Mouse (Mus musculus) ovary, postnatal 36 days (tissue): Measurements from ENCODE around the gene Fndc4.

Experiments
- DNase-seq: peaks from one replicate; pipeline ENCODE4 v3.0.0; 2022; ENCODE audit warnings: low spot score, mixed read lengths

Fndc4 gene

DNA sequence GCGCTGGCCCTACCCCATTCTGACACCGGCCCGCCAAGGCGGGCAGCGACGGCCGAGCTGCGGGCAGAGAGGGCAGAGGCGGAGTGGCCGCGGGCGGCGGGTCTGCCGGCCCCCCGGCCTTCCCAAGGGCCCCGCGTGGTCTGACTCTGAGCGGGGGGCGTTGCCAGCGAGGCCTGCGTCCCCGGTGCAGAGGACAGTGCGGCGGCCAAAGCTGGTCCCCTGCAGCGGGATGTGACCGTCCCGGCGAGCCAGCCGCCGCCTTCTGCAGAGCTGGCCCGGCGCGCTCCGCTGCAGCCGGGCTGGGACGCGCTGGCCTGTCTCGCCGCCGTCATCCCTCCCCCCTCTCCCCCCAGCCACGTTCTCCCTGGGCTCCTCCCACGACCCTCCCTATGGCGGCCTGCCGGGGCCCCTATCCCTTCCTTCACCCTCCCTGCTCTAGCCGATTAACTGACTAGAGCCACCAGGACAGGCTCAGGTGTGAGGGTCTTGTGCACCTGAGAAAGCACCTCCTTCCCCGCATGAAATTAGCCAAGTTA lies at the start of gene Fndc4:
Gene Fndc4, minus strand, starts transcription at position 475 of the 536 bp plus-strand sequence.
- peak; percentile 49 for DNase-seq

DNA sequence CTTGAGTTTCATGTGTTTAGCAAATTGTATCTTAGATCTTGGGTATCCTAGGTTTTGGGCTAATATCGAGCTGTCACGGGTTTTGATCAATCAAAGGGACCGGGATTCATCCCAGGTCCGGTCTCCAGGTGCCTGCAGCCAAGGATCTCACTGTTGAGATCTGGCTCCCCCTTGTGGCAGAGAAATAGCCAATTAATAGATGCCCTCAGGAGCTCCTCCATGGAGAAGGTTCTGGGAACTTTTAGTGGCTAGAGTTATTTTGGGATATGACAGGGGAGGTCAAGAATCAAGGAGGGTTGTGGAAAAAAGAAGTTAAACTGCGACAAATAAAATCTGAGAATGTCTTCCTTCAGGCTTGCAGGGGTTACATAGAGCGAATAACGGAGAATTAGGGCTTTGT lies 32.4 kb upstream of the Fndc4 start:
- peak; percentile 21 for DNase-seq

DNA sequence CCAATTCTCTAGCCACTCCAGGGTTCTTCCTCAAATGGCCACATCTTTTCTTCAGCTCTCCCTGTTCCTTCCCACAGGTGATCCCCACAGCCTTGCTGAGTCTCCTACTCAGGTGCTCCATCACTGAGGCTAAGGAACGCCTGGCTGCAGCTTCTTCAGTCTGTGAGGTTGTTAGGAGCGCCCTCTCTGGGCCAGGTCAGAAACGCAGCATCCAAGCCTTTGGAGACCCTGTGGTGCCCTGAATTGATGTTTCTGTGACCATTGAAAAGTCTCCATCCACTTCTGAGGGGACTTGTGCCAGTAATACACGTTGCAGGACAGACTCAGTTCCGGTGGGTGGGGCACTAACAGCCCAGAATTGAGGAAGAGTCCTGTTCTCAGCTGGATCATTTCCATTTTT lies 31.0 kb upstream of the Fndc4 start:
- peak; percentile 6 for DNase-seq

DNA sequence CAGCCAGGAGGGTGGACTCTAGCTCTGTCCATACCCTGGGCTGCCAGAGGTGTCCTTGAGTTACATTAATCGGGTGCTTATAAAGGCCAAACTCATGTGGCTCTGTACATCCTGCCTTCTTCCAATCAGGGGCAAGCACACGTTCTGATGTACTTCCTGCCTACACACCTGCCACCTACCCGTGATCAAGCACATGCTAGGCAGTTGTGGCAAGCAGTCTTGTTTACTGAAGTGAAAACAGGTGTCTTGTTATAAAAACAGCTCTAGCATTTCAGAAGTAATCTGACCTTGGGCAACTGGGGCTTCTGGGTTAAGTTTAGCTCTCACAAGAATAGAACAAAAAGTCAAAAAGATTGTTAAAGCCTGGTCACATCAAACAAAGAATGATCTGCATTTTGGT lies 28.2 kb upstream of the Fndc4 start:
- DNase-seq = no peak

DNA sequence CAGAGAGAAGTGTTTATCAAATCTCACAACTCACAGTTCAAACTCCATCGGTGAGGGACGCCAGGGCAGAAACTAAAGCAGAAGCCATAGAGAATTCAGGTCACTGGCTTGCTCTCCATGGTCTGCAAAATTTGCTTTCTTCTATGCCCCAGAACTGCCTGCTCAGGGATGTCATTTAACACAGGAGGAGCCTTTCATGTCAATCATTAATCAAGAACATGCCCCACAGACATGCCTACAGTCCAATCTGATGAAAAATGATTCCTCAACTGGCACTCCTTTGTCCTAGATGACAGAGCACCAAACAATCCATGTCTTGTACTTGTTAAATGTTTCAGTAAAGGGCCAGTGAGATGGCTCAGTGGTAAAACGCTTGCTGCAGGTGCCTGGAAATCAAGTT lies 26.9 kb upstream of the Fndc4 start:
- no peak for DNase-seq

DNA sequence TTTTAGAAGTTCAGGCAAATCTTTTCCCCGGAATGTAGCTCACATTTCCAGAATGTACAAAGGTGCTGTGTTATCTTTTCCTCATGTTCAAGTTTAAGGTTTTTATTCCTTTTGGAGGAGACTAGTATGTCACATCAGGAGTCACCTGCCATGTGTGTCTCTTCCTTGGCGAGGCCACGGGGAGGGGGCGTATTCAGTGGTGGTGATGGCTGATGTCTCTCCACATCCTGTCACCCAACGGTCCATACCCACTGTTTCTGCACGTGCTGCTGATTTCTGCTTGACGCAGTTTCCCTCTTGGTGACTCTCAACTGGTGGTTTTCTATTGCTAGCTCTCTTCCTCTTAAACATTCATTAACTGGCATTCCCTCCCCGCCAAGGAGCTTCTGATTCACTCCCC lies 16.9 kb upstream of the Fndc4 start:
- DNase-seq = no peak

DNA sequence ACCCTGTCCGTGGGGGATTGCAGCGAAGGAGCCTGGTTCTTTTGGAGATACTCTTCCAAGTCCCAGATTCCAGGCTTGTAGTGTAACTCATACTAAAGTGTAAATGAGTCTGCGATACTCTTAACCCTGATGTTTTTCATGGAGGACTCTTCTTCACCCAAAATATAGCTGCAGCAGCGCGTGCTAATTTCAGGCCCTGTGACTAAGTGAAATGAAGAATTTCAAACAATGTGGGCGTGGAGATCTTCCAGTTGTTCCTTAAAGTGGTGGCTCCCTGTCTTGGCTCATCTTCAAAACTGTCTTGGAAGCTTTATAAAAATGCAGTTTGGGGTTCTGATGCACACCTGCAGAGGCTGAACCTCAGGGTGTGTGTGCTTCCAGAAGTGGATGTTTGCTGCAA lies 7.2 kb upstream of the Fndc4 start:
- no peak for DNase-seq

DNA sequence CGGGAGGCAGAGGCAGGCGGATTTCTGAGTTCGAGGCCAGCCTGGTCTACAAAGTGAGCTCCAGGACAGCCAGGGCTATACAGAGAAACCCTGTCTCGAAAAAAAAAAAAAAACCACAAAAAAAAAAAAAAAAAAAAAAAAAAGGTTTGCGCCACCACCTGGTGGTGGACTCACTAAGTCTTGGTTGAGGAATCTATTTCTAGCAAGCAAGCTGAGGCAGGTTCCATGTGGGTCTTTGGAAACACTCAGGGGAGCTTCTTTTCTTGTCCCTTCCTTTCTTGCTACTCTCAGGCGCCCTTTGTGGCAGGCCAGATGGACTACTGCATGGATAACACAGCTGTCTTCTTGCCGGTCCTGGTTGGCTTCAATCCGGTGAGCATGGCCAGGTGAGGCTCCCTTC lies 6.0 kb upstream of the Fndc4 start:
- DNase-seq = no peak

DNA sequence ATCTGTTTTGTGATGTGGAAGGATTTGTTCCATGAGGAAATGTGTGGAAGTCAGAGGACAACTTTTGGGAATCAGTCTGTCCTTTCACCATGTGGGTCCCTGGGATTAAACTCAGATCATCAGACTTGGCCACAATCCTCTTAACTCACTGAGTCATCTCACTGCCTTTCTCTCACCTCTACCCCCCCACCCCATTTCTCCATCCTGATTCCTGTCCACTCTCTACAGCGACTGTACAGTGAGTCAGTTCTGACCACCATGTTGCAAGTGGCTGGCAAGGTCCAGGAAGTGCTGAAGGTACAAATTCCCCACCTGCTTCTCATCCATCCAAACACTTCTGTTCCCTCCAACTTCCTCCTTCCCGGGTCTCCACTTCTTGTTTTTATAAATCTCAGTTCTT lies 2.6 kb upstream of the Fndc4 start:
- no peak for DNase-seq

DNA sequence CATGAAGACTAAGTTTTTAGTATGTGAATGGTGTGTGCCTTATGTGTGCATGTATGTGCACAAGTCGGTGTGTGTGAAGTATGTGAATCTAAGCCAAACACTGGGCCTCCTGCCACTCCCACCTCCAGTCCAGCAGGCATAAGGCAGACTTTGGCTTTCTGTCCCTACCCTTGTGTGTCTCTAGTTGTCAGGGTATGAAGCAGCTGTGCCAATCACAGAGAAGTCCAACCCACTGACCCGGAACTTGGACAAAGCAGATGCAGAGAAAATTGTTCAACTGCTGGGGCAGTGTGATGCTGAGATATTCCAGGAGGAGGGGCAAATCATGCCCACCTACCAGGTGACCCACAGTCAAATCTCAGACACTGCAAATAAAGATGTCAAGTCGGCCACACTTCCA lies 2.1 kb upstream of the Fndc4 start:
- no peak for DNase-seq

DNA sequence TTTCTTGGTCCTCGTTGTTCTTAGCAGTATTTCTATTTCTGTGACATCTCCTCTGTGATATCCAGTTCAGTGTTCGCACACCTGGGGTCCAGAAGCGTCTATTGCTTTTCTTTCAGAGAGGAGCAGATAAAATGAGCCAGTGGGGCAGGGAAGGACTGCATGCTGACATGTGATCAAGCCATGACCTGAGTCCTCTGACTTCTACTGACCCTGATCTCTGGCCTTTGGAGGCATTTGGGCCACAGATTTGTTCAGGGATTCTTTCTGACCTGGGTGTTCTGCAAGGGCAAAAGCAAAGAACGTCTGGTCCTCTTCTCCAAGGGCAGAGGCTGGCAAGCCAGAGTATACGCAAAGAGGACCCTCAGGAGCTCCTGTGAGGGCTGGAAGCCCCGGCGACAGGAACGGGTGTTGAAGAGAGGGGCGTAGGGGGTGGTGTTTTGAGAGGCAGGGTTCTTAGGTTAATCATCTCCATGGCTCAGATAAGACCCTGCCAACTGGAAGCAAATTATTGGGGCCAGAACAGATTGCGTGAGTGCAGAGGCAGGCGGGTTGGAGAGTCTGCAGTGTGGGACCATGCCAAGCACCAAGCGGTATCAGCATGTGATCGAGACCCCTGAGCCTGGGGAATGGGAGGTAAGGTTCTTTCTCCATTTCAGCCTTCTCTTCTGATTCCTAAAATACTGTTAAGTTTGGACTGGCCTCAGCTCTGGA lies 1.3 kb upstream of the Fndc4 start, which contains the start of gene Gckr:
Gene Gckr, plus strand, starts transcription at position 397 of the 711 bp plus-strand sequence.
- no peak for DNase-seq

DNA sequence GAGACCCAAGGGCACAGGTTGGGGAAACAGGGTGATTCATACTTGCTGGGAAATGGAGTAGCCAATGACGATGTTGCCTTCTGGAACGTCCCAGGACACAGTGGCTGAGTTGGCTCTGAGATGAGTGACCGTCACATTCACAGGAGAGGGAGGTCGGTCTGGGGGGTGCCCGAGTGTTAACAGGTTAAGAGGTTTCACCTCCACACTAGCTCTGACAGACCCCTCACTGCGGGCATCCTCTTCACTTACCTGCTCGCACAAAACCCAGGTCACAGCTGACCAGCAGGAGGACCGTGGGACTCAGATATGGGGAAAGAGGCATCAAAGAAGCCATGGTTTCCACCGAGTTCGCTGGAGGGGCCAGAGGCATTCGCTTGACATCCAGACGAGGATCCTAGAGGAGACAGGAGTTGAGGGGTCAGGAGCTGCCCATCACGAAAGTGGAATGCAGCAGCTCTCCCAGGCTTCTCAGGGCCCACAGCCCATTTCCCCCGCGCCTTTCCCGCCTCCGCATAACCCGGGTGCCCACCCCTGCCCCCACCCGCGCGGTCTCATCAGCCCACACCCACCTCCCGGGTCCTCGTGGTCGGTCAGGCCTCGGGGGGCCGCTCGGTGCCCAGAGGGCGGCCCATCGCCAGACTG lies 795 bp downstream of the Fndc4 start:
- DNase-seq = no peak

DNA sequence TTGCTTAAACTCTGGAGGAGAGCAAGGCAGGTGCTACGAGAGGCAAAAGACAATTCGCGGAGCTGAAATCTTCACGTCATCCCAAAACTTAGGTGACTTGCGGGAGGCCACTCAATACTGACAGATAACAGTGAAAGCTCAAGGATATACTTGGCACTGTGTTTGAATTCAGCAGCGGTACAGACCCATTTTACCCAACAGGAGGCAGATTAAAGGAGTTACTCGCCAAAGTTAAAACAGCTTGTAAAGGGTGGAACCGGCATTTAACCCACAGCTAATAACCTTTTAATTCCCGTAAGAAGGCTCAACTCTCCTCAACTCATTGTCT lies 4.6 kb downstream of the Fndc4 start:
- DNase-seq = no peak

DNA sequence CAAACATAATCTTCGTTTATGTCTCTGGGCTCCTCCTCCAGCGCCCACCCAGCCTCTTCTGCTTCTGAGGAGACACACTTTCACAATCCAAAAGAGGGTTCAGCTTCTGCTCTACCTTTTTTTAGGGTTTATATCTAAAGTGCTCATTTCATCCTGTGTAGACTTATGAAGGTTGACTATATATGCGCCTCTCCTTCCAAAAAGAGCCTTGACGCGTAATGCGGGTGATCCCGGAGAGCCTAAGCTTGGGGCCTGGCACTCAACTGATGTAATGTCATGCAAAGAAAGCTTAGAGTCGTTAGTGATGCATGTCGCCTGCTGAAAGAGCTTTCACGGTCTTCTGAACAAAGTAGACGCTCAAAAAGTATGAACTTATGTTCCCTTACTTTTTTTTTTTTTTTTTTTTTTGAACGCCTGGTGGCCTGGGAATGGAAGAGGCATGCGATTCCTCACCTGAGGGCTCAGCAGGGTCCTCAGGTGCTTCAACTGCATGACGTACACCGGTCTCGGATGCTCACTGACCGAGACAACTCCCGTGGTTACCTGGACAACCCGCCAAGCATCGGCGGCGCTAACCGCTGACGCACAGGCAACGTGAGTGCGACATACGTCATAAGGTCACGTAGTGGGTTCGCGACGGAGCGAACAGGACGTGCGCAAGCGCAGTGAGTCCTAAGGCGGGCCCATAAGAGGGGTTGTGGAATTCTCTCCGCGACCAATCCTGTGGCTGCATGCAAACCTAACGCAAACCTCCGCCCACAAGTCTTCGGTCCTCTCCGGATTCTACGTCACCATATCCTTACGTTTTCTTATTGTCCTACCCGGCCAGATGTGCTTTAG lies 5.1 kb downstream of the Fndc4 start, which contains the start of gene Ift172:
Gene Ift172, minus strand, starts transcription at position 596 of the 840 bp plus-strand sequence.
- peak; percentile 94 for DNase-seq

DNA sequence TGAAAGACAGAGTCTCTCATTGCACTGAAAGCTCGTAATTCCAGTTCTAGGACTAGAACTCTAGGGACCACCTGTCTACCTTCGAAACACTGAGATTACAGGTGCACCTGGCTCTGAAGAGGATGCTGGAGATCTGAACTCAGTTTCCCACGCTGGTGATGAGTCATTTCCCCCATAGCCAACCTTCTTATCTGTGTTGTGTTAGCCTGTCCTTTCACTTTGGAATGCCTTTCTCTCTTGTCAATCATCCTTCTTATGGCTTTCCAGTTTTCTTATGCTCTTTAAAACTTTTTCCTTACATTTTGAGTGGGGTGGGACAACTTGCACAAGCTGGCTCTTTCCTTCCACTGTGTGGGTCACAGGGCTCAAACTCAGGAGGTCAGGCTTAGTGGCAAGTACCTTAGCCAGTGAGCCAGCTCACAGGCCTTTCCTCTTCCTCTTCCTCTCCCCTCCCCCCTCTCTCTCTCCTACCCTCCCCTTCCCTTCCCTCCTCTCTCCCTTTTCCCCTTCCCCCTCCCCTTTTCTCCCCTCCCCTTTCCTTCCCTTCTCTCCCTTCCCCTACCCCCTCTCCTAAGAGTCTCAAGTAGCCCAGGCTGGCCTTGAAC lies 6.2 kb downstream of the Fndc4 start:
- DNase-seq = no peak

DNA sequence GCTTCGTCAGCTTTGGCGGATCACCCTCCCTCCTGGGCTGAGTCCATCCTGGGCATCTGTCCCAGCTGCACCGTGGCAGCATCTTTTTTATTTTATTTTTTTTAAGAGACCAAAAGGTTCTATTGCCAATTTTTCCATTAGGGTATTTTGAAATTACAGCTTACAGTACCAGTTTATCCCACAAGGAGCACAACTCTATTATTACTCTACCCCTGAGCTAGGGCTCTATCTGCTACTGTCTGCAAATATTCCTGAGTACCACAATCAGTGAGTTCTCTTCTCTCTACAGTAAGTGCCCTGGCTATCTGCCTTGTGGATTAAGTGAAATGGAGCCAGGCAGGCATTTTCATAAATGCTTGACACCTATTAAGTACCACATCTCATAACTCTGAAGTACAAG lies 7.2 kb downstream of the Fndc4 start:
- no peak for DNase-seq

DNA sequence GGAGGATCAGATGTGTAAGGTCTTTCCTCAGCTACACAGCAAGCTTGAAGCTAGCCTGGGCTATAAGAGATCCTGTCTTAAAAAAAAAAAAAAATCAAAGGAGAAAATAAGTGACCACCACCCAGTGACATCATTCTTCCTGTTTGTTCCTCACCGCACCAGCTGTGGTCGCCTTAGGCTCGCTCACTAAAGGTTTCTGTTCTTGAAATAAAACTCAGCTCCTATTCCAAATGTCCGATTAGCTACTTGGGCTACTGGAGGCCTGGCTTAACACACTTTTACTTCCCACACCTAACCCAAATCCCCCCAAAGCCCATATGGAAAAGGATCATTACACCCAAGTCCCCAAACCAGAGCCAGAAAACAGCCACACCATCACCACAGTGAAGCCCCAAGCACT lies 7.7 kb downstream of the Fndc4 start:
- no peak for DNase-seq

DNA sequence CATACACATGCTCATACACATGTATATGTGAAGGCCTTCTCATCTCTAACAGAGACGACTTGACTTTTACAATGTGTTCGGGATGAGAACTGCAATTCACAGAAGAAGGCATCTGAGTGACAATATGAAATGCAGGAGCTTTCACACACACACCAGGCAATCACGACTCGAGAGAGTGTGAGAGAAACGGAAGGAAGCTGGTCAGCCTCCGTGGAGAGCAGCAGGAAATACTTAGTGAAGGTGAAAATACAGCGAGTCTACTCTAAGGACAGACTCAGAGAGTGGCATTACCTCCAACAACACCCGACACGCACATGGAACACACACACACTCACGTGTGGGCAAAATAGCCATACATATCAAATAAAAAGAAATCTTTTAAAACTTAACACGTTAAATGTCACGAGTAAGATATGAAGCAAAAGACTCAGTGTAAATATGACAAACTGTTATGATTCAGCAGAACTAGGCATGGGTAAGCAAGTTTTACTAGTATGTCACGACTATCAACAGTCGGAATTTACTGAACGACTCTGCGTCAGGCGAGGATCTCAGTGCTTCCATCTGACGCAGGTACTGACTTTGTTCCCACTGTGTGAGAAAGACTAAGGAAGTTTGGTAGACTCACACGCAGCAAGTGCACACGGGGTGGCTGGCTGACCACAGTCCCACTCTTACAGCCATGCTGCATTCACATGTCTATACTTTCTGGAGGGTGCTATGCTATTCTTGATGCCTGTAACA lies 16.5 kb downstream of the Fndc4 start:
- no peak for DNase-seq

DNA sequence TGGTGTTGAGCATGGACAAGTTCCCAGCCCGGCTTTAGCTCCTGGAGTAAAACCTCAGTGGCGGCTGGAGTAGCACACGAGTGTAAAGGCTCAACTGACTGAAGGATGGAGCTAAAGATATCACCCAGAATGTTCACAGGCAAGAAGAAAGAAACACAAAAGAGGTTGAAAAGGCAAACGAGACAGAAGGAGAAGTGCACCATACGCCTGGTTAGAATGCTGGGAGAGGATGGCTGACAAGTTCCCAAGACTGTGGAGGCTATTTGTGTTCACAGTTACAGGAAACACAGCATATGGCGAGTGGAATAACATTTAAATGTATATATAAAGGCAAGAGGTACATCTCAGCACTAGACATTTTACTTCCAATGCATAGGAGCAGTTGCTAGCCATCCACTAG lies 22.9 kb downstream of the Fndc4 start:
- DNase-seq = no peak

DNA sequence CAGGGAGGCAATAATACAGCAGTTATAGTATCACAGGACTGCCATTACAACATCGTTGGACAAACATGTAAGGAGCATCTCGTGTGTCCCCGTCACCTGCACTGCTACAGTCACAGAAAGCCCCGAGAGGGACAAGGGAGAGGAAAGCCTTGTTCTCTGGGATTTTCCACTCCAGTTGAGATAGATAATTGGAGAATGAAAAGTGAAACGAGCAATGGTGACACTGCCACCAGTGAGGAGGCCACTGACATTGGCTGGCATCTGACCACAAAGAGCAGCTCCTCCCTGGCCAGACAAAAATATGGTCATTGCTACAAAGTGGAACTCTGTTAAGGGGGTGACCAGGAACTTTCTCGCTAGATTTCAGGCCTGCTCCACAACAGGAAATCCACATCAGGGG lies 28.2 kb downstream of the Fndc4 start:
- DNase-seq = no peak

DNA sequence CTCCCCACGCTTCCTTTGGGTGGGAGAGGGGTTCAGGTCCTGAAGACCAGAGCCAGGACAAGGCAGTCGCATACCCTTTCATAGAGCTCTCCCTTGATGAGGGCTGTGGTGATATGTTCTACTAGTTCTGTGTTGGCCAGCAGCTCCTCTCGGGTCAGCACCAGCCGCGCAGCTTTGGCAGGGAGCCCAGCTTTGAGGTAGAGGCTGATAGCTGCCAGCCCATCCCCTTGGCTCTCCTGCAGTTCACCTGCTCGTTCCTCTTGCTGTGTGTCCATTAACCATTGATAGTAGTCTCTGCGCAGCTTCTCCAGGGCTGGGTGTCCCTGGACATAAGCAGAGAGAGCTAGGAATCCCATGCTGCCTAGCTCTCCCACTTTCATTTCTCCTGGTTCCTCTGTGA lies 29.8 kb downstream of the Fndc4 start:
- no peak for DNase-seq

DNA sequence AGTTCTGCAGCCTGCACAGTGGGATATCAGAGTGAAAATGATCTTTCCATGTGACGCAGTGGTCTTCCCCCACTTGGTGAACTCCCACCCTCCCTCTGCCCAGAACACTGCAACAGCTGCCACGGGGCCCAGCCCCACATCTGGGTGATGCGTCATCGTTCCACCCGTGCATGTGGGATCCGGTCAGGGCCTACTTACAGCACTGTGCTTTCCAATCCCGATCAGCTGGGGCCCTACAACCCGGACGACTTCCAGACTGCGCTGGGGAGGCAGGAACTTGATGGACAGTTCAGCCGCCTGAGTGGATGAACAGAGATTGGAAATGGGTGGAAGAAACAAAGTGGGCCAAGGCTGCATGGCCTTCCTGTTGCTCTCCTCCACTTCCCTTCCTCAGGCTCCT lies 38.3 kb downstream of the Fndc4 start:
- no peak for DNase-seq
